Mouse (Mus musculus): ENCODE data around the gene Cyba. TPM values are rescaled to one million over a fixed set of nuclear protein-coding genes. Genes with fewer than 3 reads are reported as not detected.

Cyba gene
- polyA plus RNA-seq, 1 experiment from 2014 or later, result 421 TPM

- no peak overlapping the region for H3K9ac ChIP-seq (replicated peaks; ENCODE audit: low read length)
- no peak overlapping the region for H3K27ac ChIP-seq (ENCODE audit: low read length)
- 86% methylated on average over 9 of the region's 9 CpGs for WGBS
- no peaks in the 10 kb centered on the region for H3K4me1 ChIP-seq (ENCODE audit: insufficient read depth, low read length)
- no peaks in the 10 kb centered on the region for H3K9me3 ChIP-seq (ENCODE audit: low read length)
- no peak overlapping the region for H3K4me2 ChIP-seq (replicated peaks; ENCODE audit: low read depth, low read length)
- no peak for ATAC-seq (ENCODE audit: low FRiP score, low TSS enrichment)
- H3K36me3 ChIP-seq (ENCODE audit: insufficient read depth, low read length), result peaks cover 83% of the 10 kb centered on the region
- H3K4me3 ChIP-seq (ENCODE audit: low read length), result no peak overlapping the region
- no peaks in the 10 kb centered on the region for H3K27me3 ChIP-seq (ENCODE audit: insufficient read depth, low read length)
Measured at GRCm38 (mm10) chr8:122405146-122405805, 27.5 kb downstream of the Cyba start.

GRCm38 (mm10) chr8:122398186-122398585 is 34.5 kb downstream of the Cyba start:
- WGBS, result 97% methylated on average over 9 of the region's 9 CpGs
- peaks cover 57% of the 10 kb centered on the region for H3K36me3 ChIP-seq (ENCODE audit: insufficient read depth, low read length)
- ATAC-seq (ENCODE audit: low FRiP score, low TSS enrichment), result no peak
- H3K4me3 ChIP-seq (ENCODE audit: low read length), result no peak overlapping the region
- H3K9ac ChIP-seq (replicated peaks; ENCODE audit: low read length), result no peak overlapping the region
- no peaks in the 10 kb centered on the region for H3K27me3 ChIP-seq (ENCODE audit: insufficient read depth, low read length)
- no peaks in the 10 kb centered on the region for H3K9me3 ChIP-seq (ENCODE audit: low read length)
- no peak overlapping the region for H3K4me2 ChIP-seq (replicated peaks; ENCODE audit: low read depth, low read length)
- H3K27ac ChIP-seq (ENCODE audit: low read length), result no peak overlapping the region
- no peaks in the 10 kb centered on the region for H3K4me1 ChIP-seq (ENCODE audit: insufficient read depth, low read length)

- no peaks in the 10 kb centered on the region for H3K27me3 ChIP-seq (ENCODE audit: insufficient read depth, low read length)
- H3K4me1 ChIP-seq (ENCODE audit: insufficient read depth, low read length), result no peaks in the 10 kb centered on the region
- no peaks in the 10 kb centered on the region for H3K9me3 ChIP-seq (ENCODE audit: low read length)
- H3K36me3 ChIP-seq (ENCODE audit: insufficient read depth, low read length), result peaks cover 35% of the 10 kb centered on the region
- 88% methylated on average over 6 of the region's 6 CpGs for WGBS
- no peak for ATAC-seq (ENCODE audit: low FRiP score, low TSS enrichment)
- H3K27ac ChIP-seq (ENCODE audit: low read length), result no peak overlapping the region
- H3K4me2 ChIP-seq (replicated peaks; ENCODE audit: low read depth, low read length), result no peak overlapping the region
- H3K4me3 ChIP-seq (ENCODE audit: low read length), result no peak overlapping the region
- no peak overlapping the region for H3K9ac ChIP-seq (replicated peaks; ENCODE audit: low read length)
Measured at GRCm38 (mm10) chr8:122395291-122395690, 37.4 kb downstream of the Cyba start.

GRCm38 (mm10) chr8:122393717-122394116 is 39.0 kb downstream of the Cyba start:
- H3K9me3 ChIP-seq (ENCODE audit: low read length), result no peaks in the 10 kb centered on the region; the same call in 1 of the 2 replicates
- no peaks in the 10 kb centered on the region for H3K27me3 ChIP-seq (ENCODE audit: insufficient read depth, low read length)
- H3K4me2 ChIP-seq (replicated peaks; ENCODE audit: low read depth, low read length), result no peak overlapping the region
- H3K36me3 ChIP-seq (ENCODE audit: insufficient read depth, low read length), result peaks cover 36% of the 10 kb centered on the region
- H3K4me1 ChIP-seq (ENCODE audit: insufficient read depth, low read length), result no peaks in the 10 kb centered on the region
- ATAC-seq (ENCODE audit: low FRiP score, low TSS enrichment), result no peak
- no peak overlapping the region for H3K9ac ChIP-seq (replicated peaks; ENCODE audit: low read length)
- H3K4me3 ChIP-seq (ENCODE audit: low read length), result no peak overlapping the region
- no peak overlapping the region for H3K27ac ChIP-seq (ENCODE audit: low read length)

GRCm38 (mm10) chr8:122390758-122391157 is 42.0 kb downstream of the Cyba start:
- no peak overlapping the region for H3K4me2 ChIP-seq (replicated peaks; ENCODE audit: low read depth, low read length)
- H3K9ac ChIP-seq (replicated peaks; ENCODE audit: low read length), result no peak overlapping the region
- H3K27ac ChIP-seq (ENCODE audit: low read length), result no peak overlapping the region
- no peaks in the 10 kb centered on the region for H3K27me3 ChIP-seq (ENCODE audit: insufficient read depth, low read length)
- H3K9me3 ChIP-seq (ENCODE audit: low read length), result no peaks in the 10 kb centered on the region; the same call in 1 of the 2 replicates
- H3K36me3 ChIP-seq (ENCODE audit: insufficient read depth, low read length), result peaks cover 57% of the 10 kb centered on the region
- WGBS, result 89% methylated on average over 3 of the region's 3 CpGs
- H3K4me1 ChIP-seq (ENCODE audit: insufficient read depth, low read length), result no peaks in the 10 kb centered on the region
- no peak for ATAC-seq (ENCODE audit: low FRiP score, low TSS enrichment)
- no peak overlapping the region for H3K4me3 ChIP-seq (ENCODE audit: low read length)

- ATAC-seq (ENCODE audit: low FRiP score, low TSS enrichment), result no peak
- Histone ChIP-seq H3K4me1 (ENCODE audit: insufficient read depth, low read length) (no peaks in the 10 kb centered on the region), H3K4me3 (ENCODE audit: low read length) (no peak overlapping the region), H3K4me2 (replicated peaks; ENCODE audit: low read depth, low read length) (no peak overlapping the region), H3K9me3 (ENCODE audit: low read length) (no peaks in the 10 kb centered on the region; the same call in 1 of the 2 replicates), H3K9ac (replicated peaks; ENCODE audit: low read length) (no peak overlapping the region), H3K27me3 (ENCODE audit: insufficient read depth, low read length) (no peaks in the 10 kb centered on the region), H3K27ac (ENCODE audit: low read length) (no peak overlapping the region), H3K36me3 (ENCODE audit: insufficient read depth, low read length) (peaks cover 67% of the 10 kb centered on the region)
- 90% methylated on average over 3 of the region's 3 CpGs for WGBS
Measured at GRCm38 (mm10) chr8:122389357-122389756, 43.4 kb downstream of the Cyba start.

- H3K4me2 ChIP-seq (replicated peaks; ENCODE audit: low read depth, low read length), result no peak overlapping the region
- H3K36me3 ChIP-seq (ENCODE audit: insufficient read depth, low read length), result peaks cover 43% of the 10 kb centered on the region
- H3K27me3 ChIP-seq (ENCODE audit: insufficient read depth, low read length), result no peaks in the 10 kb centered on the region
- no peak overlapping the region for H3K27ac ChIP-seq (ENCODE audit: low read length)
- peaks cover 4% of the 10 kb centered on the region for H3K4me1 ChIP-seq (ENCODE audit: insufficient read depth, low read length)
- 75% methylated on average over 4 of the region's 4 CpGs for WGBS
- no peak overlapping the region for H3K9ac ChIP-seq (replicated peaks; ENCODE audit: low read length)
- ATAC-seq (ENCODE audit: low FRiP score, low TSS enrichment), result no peak
- no peaks in the 10 kb centered on the region for H3K9me3 ChIP-seq (ENCODE audit: low read length)
- H3K4me3 ChIP-seq (ENCODE audit: low read length), result no peak overlapping the region
Measured at GRCm38 (mm10) chr8:122383039-122383438, 49.7 kb downstream of the Cyba start.

GRCm38 (mm10) chr8:122376365-122377231 is 56.1 kb downstream of the Cyba start, which contains the start of gene Zc3h18:
Gene Zc3h18, plus strand, starts transcription at chr8:122376609.
- Histone ChIP-seq H3K27ac (ENCODE audit: low read length) (peak within 1 kb of the TSS; percentile 95), H3K9me3 (ENCODE audit: low read length) (no peaks in the 10 kb centered on the region), H3K4me3 (ENCODE audit: low read length) (peak within 1 kb of the TSS; percentile 91), H3K27me3 (ENCODE audit: insufficient read depth, low read length) (no peaks in the 10 kb centered on the region), H3K9ac (replicated peaks; ENCODE audit: low read length) (peak within 1 kb of the TSS; percentile 96), H3K36me3 (ENCODE audit: insufficient read depth, low read length) (peaks cover 5% of the 10 kb centered on the region; the same call in 1 of the 2 replicates), H3K4me1 (ENCODE audit: insufficient read depth, low read length) (peaks cover 24% of the 10 kb centered on the region), H3K4me2 (replicated peaks; ENCODE audit: low read depth, low read length) (peak within 1 kb of the TSS; percentile 87)
- peak; percentile 95 for ATAC-seq (ENCODE audit: low FRiP score, low TSS enrichment)
- WGBS, result under 1% methylated on average over 85 of the region's 107 CpGs

- Histone ChIP-seq H3K9me3 (ENCODE audit: low read length) (no peaks in the 10 kb centered on the region), H3K27ac (ENCODE audit: low read length) (no peak overlapping the region), H3K4me3 (ENCODE audit: low read length) (peak overlapping the region; percentile 91), H3K9ac (replicated peaks; ENCODE audit: low read length) (peak overlapping the region; percentile 58), H3K27me3 (ENCODE audit: insufficient read depth, low read length) (no peaks in the 10 kb centered on the region), H3K36me3 (ENCODE audit: insufficient read depth, low read length) (peaks cover 5% of the 10 kb centered on the region; the same call in 1 of the 2 replicates), H3K4me1 (ENCODE audit: insufficient read depth, low read length) (peaks cover 24% of the 10 kb centered on the region), H3K4me2 (replicated peaks; ENCODE audit: low read depth, low read length) (peak overlapping the region; percentile 61)
- 20% methylated on average over 13 of the region's 13 CpGs for WGBS
- ATAC-seq (ENCODE audit: low FRiP score, low TSS enrichment), result peak; percentile 25
Measured at GRCm38 (mm10) chr8:122375751-122376364, 56.9 kb downstream of the Cyba start.
